Mouse (Mus musculus) forebrain, embryonic 13.5 days (tissue): Measurements from ENCODE around the gene Mmp25. TPM values are rescaled to one million over a fixed set of nuclear protein-coding genes. Genes with fewer than 3 reads are reported as not detected.

Source experiments
- ATAC-seq: fragments of 200-750 bp; cut with Nextera tagmentation; 2 replicates; pipeline ENCODE4 v1.8.0; 2017
- H3K27ac ChIP-seq: fragments of 300-500 bp; sonication (generic); 2 replicates; pipeline ENCODE4 v1.5.1; 2015; ENCODE audit warnings: inconsistent platforms, mild to moderate bottlenecking, moderate library complexity
- H3K27me3 ChIP-seq: fragments of 300-500 bp; sonication (generic); 2 replicates; pipeline ENCODE4 v1.6.1; 2015; ENCODE audit warnings: mild to moderate bottlenecking, inconsistent platforms
- H3K36me3 ChIP-seq: fragments of 300-500 bp; sonication (generic); 2 replicates; pipeline ENCODE4 v1.6.1; 2015; ENCODE audit warnings: mild to moderate bottlenecking, inconsistent platforms; ENCODE audit not compliant: poor library complexity, severe bottlenecking
- H3K4me1 ChIP-seq: fragments of 300-500 bp; sonication (generic); 2 replicates; pipeline ENCODE4 v1.6.1; 2015; ENCODE audit warnings: inconsistent platforms
- H3K4me2 ChIP-seq: fragments of 300-500 bp; sonication (generic); 2 replicates; pipeline ENCODE4 v1.6.1; 2015; ENCODE audit warnings: inconsistent platforms, mild to moderate bottlenecking, moderate library complexity
- H3K4me3 ChIP-seq: fragments of 300-500 bp; sonication (generic); 2 replicates; pipeline ENCODE4 v1.5.1; 2015; ENCODE audit warnings: mild to moderate bottlenecking, inconsistent platforms
- H3K9ac ChIP-seq: fragments of 300-500 bp; sonication (generic); 2 replicates; pipeline ENCODE4 v1.6.1; 2015; ENCODE audit warnings: mild to moderate bottlenecking, inconsistent platforms
- H3K9me3 ChIP-seq: fragments of 300-500 bp; sonication (generic); replicated peaks from 2 replicates; pipeline ENCODE4 v1.6.1; 2016; ENCODE audit warnings: inconsistent platforms
- WGBS: fragments of 180-500 bp; shearing (Covaris S2); methylation state at CpG from one replicate; pipeline ENCODE4 v1.1.7; 2015; 5-methylcytosine and 5-hydroxymethylcytosine counted together
- polyA plus RNA-seq: library from polyadenylated mRNA; unstranded; fragments of >200 nt; fragmentation: Nextera tagmentation; extraction: Ambion mirVana; gene quantifications from 2 replicates; pipeline ENCODE4 v1.2.1, GENCODE M21; 2015

The Mmp25 gene
- 0.81 and 0.87 TPM in 2 replicates for polyA plus RNA-seq

- WGBS: under 1% methylated on average over 56 of the region's 58 CpGs
- Histone ChIP-seq H3K9me3 (no peaks in the 10 kb centered on the region), H3K36me3 (no peaks in the 10 kb centered on the region), H3K9ac (peak within 1 kb of the TSS; percentile 58), H3K4me1 (peaks cover 10% of the 10 kb centered on the region), H3K4me3 (peak within 1 kb of the TSS; percentile 39), H3K27me3 (peaks cover 42% of the 10 kb centered on the region), H3K27ac (no peak within 1 kb of the TSS), H3K4me2 (peak within 1 kb of the TSS; percentile 68)
- no peak for ATAC-seq
Observed at GRCm38 (mm10) chr17:23644613-23645495, at the start of gene Mmp25. Mmp25 (minus strand) TSS chr17:23645277.

GRCm38 (mm10) chr17:23694491-23694890 is 49.4 kb upstream of the Mmp25 start:
- Histone ChIP-seq H3K4me2 (no peak overlapping the region), H3K27ac (no peak overlapping the region), H3K4me1 (peaks cover 6% of the 10 kb centered on the region), H3K9ac (no peak overlapping the region), H3K4me3 (no peak overlapping the region), H3K9me3 (no peaks in the 10 kb centered on the region), H3K36me3 (no peaks in the 10 kb centered on the region), H3K27me3 (peaks cover 31% of the 10 kb centered on the region)
- 54% methylated on average over 1 of the region's 1 CpGs for WGBS
- no peak for ATAC-seq

- no peak within 1 kb of the TSS for H3K9ac ChIP-seq
- peaks cover 21% of the 10 kb centered on the region for H3K4me1 ChIP-seq
- H3K36me3 ChIP-seq: no peaks in the 10 kb centered on the region
- H3K27me3 ChIP-seq: peaks cover 54% of the 10 kb centered on the region
- ATAC-seq: peak; percentile 58; the same call in 1 of the 2 replicates
- H3K9me3 ChIP-seq: no peaks in the 10 kb centered on the region
- peak within 1 kb of the TSS; percentile 39 for H3K4me2 ChIP-seq
- H3K4me3 ChIP-seq: peak within 1 kb of the TSS; percentile 6; the same call in 1 of the 2 replicates
- WGBS: 15% methylated on average over 15 of the region's 15 CpGs
- no peak within 1 kb of the TSS for H3K27ac ChIP-seq
Observed at GRCm38 (mm10) chr17:23683856-23684672, 39.0 kb upstream of the Mmp25 start, which contains the start of gene Cldn9. Cldn9 (minus strand) TSS chr17:23684026.

GRCm38 (mm10) chr17:23683226-23683625 is 38.1 kb upstream of the Mmp25 start:
- H3K4me2 ChIP-seq: peak overlapping the region; percentile 39
- no peak overlapping the region for H3K9ac ChIP-seq
- peaks cover 22% of the 10 kb centered on the region for H3K4me1 ChIP-seq
- no peak overlapping the region for H3K27ac ChIP-seq
- peak overlapping the region; percentile 6; the same call in 1 of the 2 replicates for H3K4me3 ChIP-seq
- 26% methylated on average over 15 of the region's 15 CpGs for WGBS
- no peaks in the 10 kb centered on the region for H3K36me3 ChIP-seq
- H3K9me3 ChIP-seq: no peaks in the 10 kb centered on the region
- ATAC-seq: no peak
- peaks cover 62% of the 10 kb centered on the region for H3K27me3 ChIP-seq

DNA sequence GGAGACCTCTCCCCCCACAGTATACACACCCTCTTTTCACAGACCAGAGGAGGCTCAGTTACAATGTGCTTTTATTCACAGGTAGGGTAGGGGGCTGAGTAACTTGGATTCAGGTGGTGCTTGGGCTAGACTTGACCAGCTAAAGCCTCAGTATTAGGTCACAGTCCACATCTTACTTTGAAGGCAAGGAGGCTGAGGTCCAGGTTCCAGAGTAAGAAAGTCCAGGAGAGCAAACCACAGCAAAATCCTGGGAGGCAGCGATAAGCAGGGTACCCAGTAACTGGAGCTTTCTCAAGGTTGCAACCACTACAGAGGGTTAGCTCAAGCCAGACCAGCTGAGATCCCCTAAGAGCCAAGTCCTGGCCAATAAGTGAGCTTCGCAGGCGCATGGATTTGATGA is 37.5 kb upstream of the Mmp25 start:
- H3K4me3 ChIP-seq: no peak overlapping the region
- no peak overlapping the region for H3K27ac ChIP-seq
- H3K9me3 ChIP-seq: no peaks in the 10 kb centered on the region
- no peak overlapping the region for H3K4me2 ChIP-seq
- no peaks in the 10 kb centered on the region for H3K36me3 ChIP-seq
- peaks cover 24% of the 10 kb centered on the region for H3K4me1 ChIP-seq
- H3K27me3 ChIP-seq: peaks cover 67% of the 10 kb centered on the region
- no peak for ATAC-seq
- 70% methylated on average over 3 of the region's 3 CpGs for WGBS
- no peak overlapping the region for H3K9ac ChIP-seq

- Histone ChIP-seq H3K36me3 (no peaks in the 10 kb centered on the region), H3K27me3 (peaks cover 70% of the 10 kb centered on the region), H3K9ac (no peak overlapping the region), H3K4me1 (peaks cover 27% of the 10 kb centered on the region), H3K4me3 (no peak overlapping the region), H3K9me3 (no peaks in the 10 kb centered on the region), H3K27ac (no peak overlapping the region), H3K4me2 (no peak overlapping the region)
- 72% methylated on average over 4 of the region's 4 CpGs for WGBS
- ATAC-seq: no peak
Observed at GRCm38 (mm10) chr17:23682092-23682491, 37.0 kb upstream of the Mmp25 start.

DNA sequence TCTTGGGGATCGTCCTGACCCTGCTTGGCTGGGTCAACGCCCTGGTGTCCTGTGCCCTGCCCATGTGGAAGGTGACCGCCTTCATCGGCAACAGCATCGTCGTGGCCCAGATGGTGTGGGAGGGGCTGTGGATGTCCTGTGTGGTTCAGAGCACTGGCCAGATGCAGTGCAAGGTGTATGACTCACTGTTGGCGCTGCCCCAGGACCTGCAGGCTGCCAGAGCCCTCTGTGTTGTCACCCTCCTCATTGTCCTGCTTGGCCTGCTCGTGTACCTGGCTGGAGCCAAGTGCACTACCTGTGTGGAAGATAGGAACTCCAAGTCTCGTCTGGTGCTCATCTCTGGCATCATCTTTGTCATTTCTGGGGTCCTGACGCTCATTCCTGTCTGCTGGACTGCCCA is 36.0 kb upstream of the Mmp25 start:
- H3K27me3 ChIP-seq: peaks cover 75% of the 10 kb centered on the region
- H3K4me3 ChIP-seq: no peak overlapping the region
- no peaks in the 10 kb centered on the region for H3K9me3 ChIP-seq
- no peak overlapping the region for H3K27ac ChIP-seq
- no peak for ATAC-seq
- H3K9ac ChIP-seq: no peak overlapping the region
- peaks cover 37% of the 10 kb centered on the region for H3K4me1 ChIP-seq
- no peak overlapping the region for H3K4me2 ChIP-seq
- WGBS: 76% methylated on average over 10 of the region's 10 CpGs
- no peaks in the 10 kb centered on the region for H3K36me3 ChIP-seq

GRCm38 (mm10) chr17:23680336-23680735 is 35.3 kb upstream of the Mmp25 start:
- WGBS: 79% methylated on average over 9 of the region's 9 CpGs
- peaks cover 83% of the 10 kb centered on the region for H3K27me3 ChIP-seq

GRCm38 (mm10) chr17:23679127-23679835 is 34.2 kb upstream of the Mmp25 start, which contains the start of gene Cldn6:
Cldn6 (plus strand) TSS chr17:23679249.
- Histone ChIP-seq H3K9me3 (no peaks in the 10 kb centered on the region), H3K4me3 (peak within 1 kb of the TSS; percentile 21), H3K9ac (no peak within 1 kb of the TSS), H3K27ac (no peak within 1 kb of the TSS), H3K4me1 (peaks cover 50% of the 10 kb centered on the region), H3K4me2 (peak within 1 kb of the TSS; percentile 51), H3K36me3 (no peaks in the 10 kb centered on the region), H3K27me3 (peaks cover 89% of the 10 kb centered on the region)
- 2% methylated on average over 38 of the region's 38 CpGs for WGBS
- no peak for ATAC-seq

More at GRCm38 (mm10) chr17:23680336-23680735, 35.3 kb upstream of the Mmp25 start:
- H3K9ac ChIP-seq: no peak overlapping the region
- no peak overlapping the region for H3K4me3 ChIP-seq
- H3K36me3 ChIP-seq: no peaks in the 10 kb centered on the region
- no peak overlapping the region for H3K27ac ChIP-seq
- no peak for ATAC-seq
- H3K4me1 ChIP-seq: peaks cover 44% of the 10 kb centered on the region
- no peak overlapping the region for H3K4me2 ChIP-seq
- no peaks in the 10 kb centered on the region for H3K9me3 ChIP-seq

DNA sequence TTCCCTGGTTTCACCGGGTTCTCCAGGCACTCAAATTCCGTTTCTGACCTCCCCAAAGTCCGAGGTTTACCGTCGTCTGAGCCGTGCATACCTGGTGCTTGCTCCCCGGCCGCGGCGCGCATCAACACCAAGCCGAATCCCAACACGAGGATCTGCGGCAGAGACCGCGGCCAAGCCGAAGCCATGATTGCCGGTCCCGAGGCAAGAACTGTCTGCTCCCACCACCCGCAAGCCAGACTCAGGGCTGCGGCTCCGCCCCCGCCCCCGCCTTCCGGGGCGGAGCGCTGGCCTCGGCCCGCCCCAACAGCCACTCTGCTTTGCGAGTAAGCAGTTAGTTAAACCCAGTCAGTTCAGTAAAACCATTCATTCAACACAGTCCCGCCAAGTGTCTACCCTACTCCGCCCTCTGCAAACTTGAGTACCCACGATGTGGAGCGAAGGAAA is 32.2 kb upstream of the Mmp25 start, which contains the start of gene Tnfrsf12a:
Gene Tnfrsf12a (minus strand): TSS at position 233 of the 444 bp plus-strand sequence.
- H3K36me3 ChIP-seq: no peaks in the 10 kb centered on the region
- peaks cover 69% of the 10 kb centered on the region for H3K27me3 ChIP-seq
- no peaks in the 10 kb centered on the region for H3K9me3 ChIP-seq
- H3K4me2 ChIP-seq: peak within 1 kb of the TSS; percentile 91
- peaks cover 49% of the 10 kb centered on the region for H3K4me1 ChIP-seq
- H3K27ac ChIP-seq: no peak within 1 kb of the TSS
- peak within 1 kb of the TSS; percentile 49 for H3K4me3 ChIP-seq
- WGBS: under 1% methylated on average over 34 of the region's 34 CpGs
- H3K9ac ChIP-seq: peak within 1 kb of the TSS; percentile 69
- ATAC-seq: peak; percentile 42

DNA sequence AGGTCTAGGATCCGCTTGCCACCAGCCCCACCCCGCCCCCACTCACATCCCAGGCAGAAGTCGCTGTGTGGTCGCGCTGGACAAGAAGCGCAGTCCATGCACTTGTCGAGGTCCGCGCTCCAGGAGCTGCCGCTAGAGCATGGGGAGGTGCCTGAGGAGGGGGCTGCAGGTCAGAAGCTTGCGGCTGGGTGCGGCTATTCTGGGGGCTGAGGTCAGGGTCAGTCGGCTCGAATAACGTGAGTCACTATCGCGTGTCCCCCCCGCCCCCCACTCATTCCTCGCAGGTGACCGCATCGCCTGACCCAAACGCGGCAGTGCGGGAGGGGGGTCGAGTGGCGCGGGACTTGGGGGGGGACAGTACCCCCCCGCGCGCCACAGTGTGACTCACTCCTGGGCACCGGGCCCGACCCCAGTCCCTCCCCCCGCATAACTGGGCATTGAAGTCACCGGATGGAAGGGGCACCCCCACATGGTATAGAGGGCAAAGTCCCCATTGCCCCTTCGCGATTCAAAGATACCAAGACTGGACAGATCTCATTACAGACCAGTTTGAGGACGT is 31.5 kb upstream of the Mmp25 start:
- H3K9ac ChIP-seq: peak overlapping the region; percentile 69
- no peaks in the 10 kb centered on the region for H3K36me3 ChIP-seq
- peaks cover 49% of the 10 kb centered on the region for H3K4me1 ChIP-seq
- peaks cover 62% of the 10 kb centered on the region for H3K27me3 ChIP-seq
- peak overlapping the region; percentile 49 for H3K4me3 ChIP-seq
- peak overlapping the region; percentile 91 for H3K4me2 ChIP-seq
- ATAC-seq: no peak
- H3K27ac ChIP-seq: no peak overlapping the region
- no peaks in the 10 kb centered on the region for H3K9me3 ChIP-seq
- WGBS: under 1% methylated on average over 37 of the region's 37 CpGs
